Mouse (Mus musculus) spleen, adult 12 weeks (tissue): ENCODE results near the gene Atf4.

Experiments
- DNase-seq: peaks from one replicate; pipeline ENCODE4 v3.0.0; 2022; ENCODE audit warnings: low spot score

Gene Atf4

DNA sequence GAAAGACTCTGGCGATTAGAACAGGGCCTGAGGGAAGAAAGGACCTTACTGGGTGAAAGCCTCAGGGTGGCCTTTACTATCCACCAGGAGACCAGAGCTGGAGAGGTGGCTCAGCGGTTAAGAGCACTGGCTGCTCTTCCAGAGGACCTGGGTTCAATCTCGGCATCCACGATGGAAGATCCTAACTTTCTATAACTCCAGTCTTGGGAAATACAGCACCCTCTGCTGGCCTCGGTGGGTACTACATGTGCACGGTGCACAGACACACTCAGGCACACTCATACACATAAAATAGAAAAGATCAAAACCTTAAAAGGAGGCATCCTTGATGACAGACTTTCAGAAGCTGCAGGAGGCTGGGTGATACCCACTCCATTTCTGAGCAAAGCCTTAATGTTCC lies 25.7 kb downstream of the Atf4 start:
- DNase-seq, result peak; percentile 47

DNA sequence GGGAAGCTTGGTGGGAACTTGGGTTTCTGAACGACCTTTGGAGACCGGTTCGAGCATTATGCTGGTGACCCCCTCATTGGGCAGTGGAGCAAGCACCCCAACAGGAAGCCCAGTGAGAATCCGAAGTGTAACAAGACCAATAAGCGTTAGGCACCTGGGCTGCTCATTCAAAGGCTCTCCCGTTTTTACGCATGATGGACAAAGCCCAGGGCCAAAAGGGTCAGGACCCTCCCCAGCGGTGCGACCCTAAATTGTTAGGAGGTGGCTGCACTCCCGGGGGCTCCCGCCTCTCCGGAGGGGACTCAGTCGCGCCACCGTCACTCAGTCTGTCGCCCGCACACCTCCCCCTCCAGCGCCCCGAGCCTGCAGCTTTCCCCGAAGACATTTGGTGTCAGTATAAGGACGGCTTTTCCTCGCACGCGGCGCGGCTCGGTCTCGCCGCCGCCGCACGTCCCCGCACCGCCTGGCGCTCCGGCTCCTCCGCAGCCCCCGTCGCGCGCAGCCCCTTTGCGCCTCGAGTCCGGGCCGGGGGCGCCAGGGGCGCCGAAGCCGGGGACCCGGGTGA lies 31.9 kb downstream of the Atf4 start, which contains the start of gene Cacna1i:
TSS of gene Cacna1i (plus strand) at position 388 of the 565 bp plus-strand sequence.
- DNase-seq, result no peak

DNA sequence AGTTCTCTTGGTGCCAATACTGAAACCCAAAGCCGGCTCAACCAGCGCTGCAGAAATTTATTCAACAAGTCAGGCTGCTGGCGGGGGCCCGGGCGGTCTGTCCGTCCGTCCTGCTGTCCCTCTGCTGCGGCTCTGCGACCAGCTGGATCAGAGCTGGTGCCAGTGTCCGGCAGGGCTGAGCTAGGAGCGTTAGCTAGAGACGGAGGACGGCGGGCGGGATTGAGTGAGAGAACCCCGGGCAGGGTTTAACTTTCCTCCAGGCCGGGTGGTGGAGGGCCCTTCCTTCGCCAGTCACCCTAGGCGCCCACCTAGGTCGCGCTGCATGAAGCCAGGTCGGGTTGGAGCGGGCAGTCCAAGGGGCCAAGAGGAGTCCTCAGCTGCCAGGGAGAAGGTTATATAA lies 33.1 kb downstream of the Atf4 start:
- no peak for DNase-seq

DNA sequence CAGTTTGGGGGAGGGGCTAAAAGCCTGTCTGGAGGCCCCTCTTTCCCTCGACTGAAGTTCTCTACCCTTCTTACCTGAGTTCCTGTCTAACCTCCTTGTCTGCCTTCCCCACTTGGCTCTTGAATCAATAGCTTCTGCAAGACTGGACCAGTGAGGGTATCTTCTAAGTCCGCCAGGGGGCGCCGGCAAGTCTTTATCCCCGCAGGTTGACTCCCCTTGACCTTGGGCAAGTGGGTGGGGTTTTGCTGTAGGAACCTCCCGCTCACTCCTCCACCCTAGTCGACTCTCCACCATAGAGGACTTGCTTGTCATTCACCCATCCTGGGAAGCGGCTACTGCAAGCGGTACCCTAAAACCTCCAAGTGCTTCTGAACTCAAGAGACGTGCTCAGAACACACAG lies 34.5 kb downstream of the Atf4 start:
- DNase-seq, result peak; percentile 64

DNA sequence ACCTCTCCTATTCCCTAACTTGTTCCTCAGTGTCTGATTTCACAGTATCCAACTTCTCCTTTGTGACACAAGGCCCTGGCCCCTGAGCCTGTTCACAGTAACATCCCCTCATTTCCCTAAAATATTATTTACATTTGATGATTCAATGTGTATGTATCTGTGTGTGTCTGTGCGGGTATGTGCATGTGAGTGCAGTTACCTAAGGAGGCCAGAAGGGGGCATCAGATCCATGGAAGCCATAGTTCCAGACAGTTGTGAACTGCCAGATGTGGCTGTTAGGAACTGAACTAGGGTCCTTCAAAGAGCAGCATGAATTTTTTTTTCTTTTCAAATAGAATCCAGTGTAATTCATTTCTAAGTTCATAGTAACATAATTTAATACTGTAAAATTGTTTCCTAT lies 42.2 kb downstream of the Atf4 start:
- no peak for DNase-seq

DNA sequence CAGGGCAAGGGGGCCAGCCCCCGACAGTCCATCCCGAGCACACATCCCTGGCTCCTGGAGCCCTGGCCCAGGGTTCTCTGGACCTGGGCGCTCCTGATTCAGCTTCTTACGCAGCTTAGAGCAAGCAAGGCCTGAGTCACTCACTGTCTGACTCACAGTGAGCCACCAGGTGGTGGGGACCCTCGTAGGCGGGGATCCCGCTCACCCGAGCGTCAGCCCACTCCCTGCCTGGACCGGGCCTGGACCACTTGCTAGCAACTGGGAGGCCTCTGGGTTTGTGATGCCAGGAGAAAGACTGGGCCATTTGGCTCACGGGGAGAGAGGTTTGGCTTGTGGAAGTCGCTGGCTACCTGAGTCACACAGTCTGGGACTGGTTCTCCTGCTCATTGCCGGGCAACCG lies 48.8 kb downstream of the Atf4 start:
- DNase-seq, result no peak

DNA sequence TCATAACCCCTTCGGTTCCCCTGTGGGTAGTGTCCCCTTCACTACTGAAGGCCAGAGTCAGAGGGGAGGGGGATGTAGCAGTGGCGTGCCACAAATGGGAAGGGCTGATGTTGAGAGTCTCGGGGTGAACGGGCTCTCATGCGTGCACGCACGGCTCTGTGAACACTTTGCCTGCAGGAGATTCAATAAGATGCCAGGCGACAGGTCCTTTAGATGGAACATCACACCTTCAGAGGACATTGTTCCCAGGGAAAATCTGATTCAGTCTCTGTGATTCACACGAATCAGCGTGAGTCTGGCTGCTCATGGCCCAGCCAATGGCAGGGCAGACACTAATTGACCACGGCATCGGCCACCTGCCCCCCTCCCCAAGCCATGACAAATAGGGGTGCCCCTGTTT lies 49.2 kb downstream of the Atf4 start:
- DNase-seq, result no peak

DNA sequence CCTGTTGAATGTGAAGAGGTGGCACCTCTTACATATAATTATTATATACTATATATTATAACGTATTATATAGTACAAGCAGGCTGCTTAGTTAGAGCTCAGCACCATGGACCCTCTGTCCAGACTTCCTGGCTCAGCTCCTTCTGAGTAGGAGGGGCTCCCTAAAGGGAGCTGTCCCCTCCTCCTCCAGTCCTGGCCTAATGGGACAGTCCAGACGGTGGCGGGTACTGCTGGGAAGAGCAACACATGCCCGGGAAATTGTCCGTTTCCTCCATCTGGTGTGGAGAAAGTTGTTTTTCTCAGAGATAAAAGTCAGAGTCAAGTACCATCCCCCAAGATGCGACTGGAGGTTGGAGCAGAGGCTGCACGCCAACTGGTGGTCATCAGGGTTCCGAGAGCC lies 51.2 kb downstream of the Atf4 start:
- DNase-seq, result no peak
